In the genomic region with DNA sequence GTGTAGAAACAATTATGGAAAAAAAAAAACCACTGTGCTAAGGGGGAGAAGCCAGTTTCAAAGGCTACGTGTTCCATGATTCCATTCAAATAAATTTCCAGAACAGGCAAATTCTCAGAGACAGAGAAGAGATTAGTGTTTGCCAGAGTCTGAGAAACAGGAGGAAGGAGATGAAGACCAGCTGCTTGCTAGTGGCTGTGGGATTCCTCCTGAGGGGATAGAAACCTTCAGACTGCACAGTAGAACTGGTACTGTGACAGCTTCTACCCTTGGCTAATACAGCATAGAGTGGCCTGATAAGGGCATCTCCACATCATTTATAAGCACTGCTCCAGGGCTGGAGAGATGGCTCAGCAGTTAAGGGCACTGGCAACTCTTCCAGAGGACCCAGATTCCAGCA, we compare ENCODE assay signal across 20 mouse cellular contexts. TPM values are rescaled to one million over a fixed set of nuclear protein-coding genes. Genes with fewer than 3 reads are reported as not detected.
A peak's percentile ranks its signal among the peaks of the same experiment; 100 is the strongest.
DNase-seq lines count a peak whose midpoint lies in the region; ATAC-seq and TF ChIP-seq lines count a peak whose summit lies in the region.
"Had no signal": no experiment of that assay in that cellular context is flagged by ENCODE, and none has a peak within 500 bp of the region (broad histone marks: within the 10 kb centered on the region; RNA-seq: fewer than 3 reads in every experiment).

No protein-coding gene starts in this region.

- H3K9ac ChIP-seq in intestine, embryonic 14.5 days (ENCODE audit: low read length) = no peak overlapping the region
- no peak overlapping the region for H3K9ac ChIP-seq in intestine, postnatal 0 days (ENCODE audit: low read depth, low read length)
- H3K9ac ChIP-seq in heart, embryonic 13.5 days = no peak overlapping the region
- H3K9ac ChIP-seq in heart, postnatal 0 days (replicated peaks; ENCODE audit: low read depth, low read length) = no peak overlapping the region

- no peaks in the 10 kb centered on the region for H3K36me3 ChIP-seq in intestine, embryonic 14.5 days (ENCODE audit: control insufficient read depth, insufficient read depth, low read length)
- H3K36me3 ChIP-seq in intestine, postnatal 0 days (ENCODE audit: control insufficient read depth, insufficient read depth) = no peaks in the 10 kb centered on the region
- H3K36me3 ChIP-seq in heart, embryonic 13.5 days = no peaks in the 10 kb centered on the region
- no peaks in the 10 kb centered on the region for H3K36me3 ChIP-seq in heart, postnatal 0 days (replicated peaks; ENCODE audit: control insufficient read depth, insufficient read depth, low read length)
- H3K36me3 ChIP-seq: midbrain, embryonic 10.5 days had no signal

- no peak for TF ChIP-seq EP300 in heart, postnatal 0 days (IDR thresholded peaks at IDR 0.05; ENCODE audit: low read depth)

- TF ChIP-seq CTCF in intestine, postnatal 0 days (IDR thresholded peaks at IDR 0.05; ENCODE audit: low read depth) = no peak
- TF ChIP-seq CTCF in heart, postnatal 0 days (IDR thresholded peaks at IDR 0.05; ENCODE audit: low read depth) = no peak

- H3K4me3 ChIP-seq in intestine, embryonic 14.5 days (ENCODE audit: low read depth, low read length) = no peak overlapping the region
- H3K4me3 ChIP-seq in intestine, postnatal 0 days (ENCODE audit: low read depth, low read length) = no peak overlapping the region
- H3K4me3 ChIP-seq in heart, embryonic 13.5 days = no peak overlapping the region
- H3K4me3 ChIP-seq in heart, postnatal 0 days (ENCODE audit: low read depth, low read length) = no peak overlapping the region
- H3K4me3 ChIP-seq: forebrain, embryonic 10.5 days; midbrain, embryonic 10.5 days had no signal

- H3K4me2 ChIP-seq in intestine, embryonic 14.5 days (ENCODE audit: low read length) = no peak overlapping the region
- H3K4me2 ChIP-seq in intestine, postnatal 0 days (replicated peaks; ENCODE audit: low read depth) = no peak overlapping the region
- H3K4me2 ChIP-seq in heart, embryonic 13.5 days = no peak overlapping the region
- H3K4me2 ChIP-seq in heart, postnatal 0 days (ENCODE audit: low read depth, low read length) = no peak overlapping the region

- no peak for ATAC-seq in intestine, embryonic 14.5 days (replicated peaks; ENCODE audit: low FRiP score, low TSS enrichment, low read depth)
- no peak for ATAC-seq in intestine, postnatal 0 days
- ATAC-seq in heart, embryonic 13.5 days (ENCODE audit: extremely low read depth, insufficient number of reproducible peaks, low FRiP score, low TSS enrichment) = no peak
- ATAC-seq in heart, postnatal 0 days (ENCODE audit: insufficient read depth, low read depth) = no peak
- no peak for ATAC-seq in megakaryocyte-erythroid progenitor cell, adult 5-6 weeks (replicated peaks; ENCODE audit: low FRiP score, low TSS enrichment, poor library complexity, severe bottlenecking)
- ATAC-seq: activated CD4-positive, CD25-positive, alpha-beta regulatory T cell, adult 4 months; hindbrain, postnatal 0 days; Patski had no signal

- DNase-seq in intestine, embryonic 14.5 days (ENCODE audit: low spot score) = no peak
- no peak for DNase-seq in heart, postnatal 0 days (ENCODE audit: low spot score)
- DNase-seq in lung, postnatal 10 days = peak; percentile 32
- no peak for DNase-seq in frontal cortex, postnatal 14 days (ENCODE audit: low spot score in 2 of 2)
- DNase-seq: adrenal gland, postnatal 25 days; cerebellum, adult 18-20 months; gastrocnemius, postnatal 14 days; kidney, postnatal 14 days; spleen, adult 18-20 months; thymus, postnatal 14 days had no signal

- H3K9me3 ChIP-seq in intestine, embryonic 14.5 days (ENCODE audit: control insufficient read depth, low read length) = no peaks in the 10 kb centered on the region
- H3K9me3 ChIP-seq in intestine, postnatal 0 days (ENCODE audit: control insufficient read depth) = no peaks in the 10 kb centered on the region
- no peaks in the 10 kb centered on the region for H3K9me3 ChIP-seq in heart, embryonic 13.5 days
- H3K9me3 ChIP-seq in heart, postnatal 0 days (replicated peaks; ENCODE audit: control insufficient read depth, low read length) = no peaks in the 10 kb centered on the region
- H3K9me3 ChIP-seq: forebrain, embryonic 10.5 days; midbrain, embryonic 10.5 days had no signal

- H3K4me1 ChIP-seq in intestine, embryonic 14.5 days (replicated peaks; ENCODE audit: control insufficient read depth, insufficient read depth, low read length) = peaks cover 49% of the 10 kb centered on the region
- H3K4me1 ChIP-seq in intestine, postnatal 0 days (replicated peaks; ENCODE audit: control insufficient read depth, insufficient read depth, low read length) = 0 out of 2 replicates have a peak, but pooled peaks cover 6% of the 10 kb centered on the region
- H3K4me1 ChIP-seq in heart, embryonic 13.5 days = peaks cover 92% of the 10 kb centered on the region
- H3K4me1 ChIP-seq in heart, postnatal 0 days (ENCODE audit: control insufficient read depth, insufficient read depth) = peaks cover 25% of the 10 kb centered on the region

- 32% methylated on average over 1 of the region's 1 CpGs for WGBS in intestine, embryonic 14.5 days
- WGBS in intestine, postnatal 0 days = 79% methylated on average over 1 of the region's 1 CpGs
- WGBS in heart, embryonic 13.5 days = 73% methylated on average over 1 of the region's 1 CpGs
- WGBS in heart, postnatal 0 days = 75% methylated on average over 1 of the region's 1 CpGs

- no peaks in the 10 kb centered on the region for H3K27me3 ChIP-seq in intestine, embryonic 14.5 days (replicated peaks; ENCODE audit: control insufficient read depth, insufficient read depth, low read length)
- no peaks in the 10 kb centered on the region for H3K27me3 ChIP-seq in intestine, postnatal 0 days (replicated peaks; ENCODE audit: control insufficient read depth, insufficient read depth, low read length)
- no peaks in the 10 kb centered on the region for H3K27me3 ChIP-seq in heart, embryonic 13.5 days (replicated peaks)
- H3K27me3 ChIP-seq in heart, postnatal 0 days (ENCODE audit: control insufficient read depth, insufficient read depth, low read length) = no peaks in the 10 kb centered on the region

- peak overlapping the region; percentile 59 for H3K27ac ChIP-seq in intestine, embryonic 14.5 days (ENCODE audit: low read depth)
- no peak overlapping the region for H3K27ac ChIP-seq in intestine, postnatal 0 days (ENCODE audit: low read depth, low read length)
- H3K27ac ChIP-seq in heart, embryonic 13.5 days (replicated peaks) = peak overlapping the region; percentile 60
- 0 out of 2 replicates have a peak overlapping the region, but pooled peaks have one; percentile 15 for H3K27ac ChIP-seq in heart, postnatal 0 days (ENCODE audit: low read depth)
- H3K27ac ChIP-seq: forebrain, embryonic 10.5 days; hindbrain, postnatal 0 days; midbrain, embryonic 10.5 days had no signal

RNA-seq across cellular contexts. Expression of a gene that starts 11.2 kb away (rescaled TPM):
- 15.5 and 18.5 TPM in 2 replicates for polyA plus RNA-seq in intestine, embryonic 14.5 days (2014; fragmentation: Nextera tagmentation; extraction: Ambion mirVana)
- 8.3 and 9.8 TPM in 2 replicates for polyA plus RNA-seq in intestine, postnatal 0 days (2015; fragmentation: Nextera tagmentation; extraction: Ambion mirVana)
- 16.4 and 16.5 TPM in 2 replicates for polyA plus RNA-seq in heart, embryonic 13.5 days (2015; fragmentation: Nextera tagmentation; extraction: Ambion mirVana)
- 19.1 and 38.6 TPM in 2 replicates for total RNA-seq in heart, postnatal 0 days (2014; rRNA removed; ENCODE audit: low replicate concordance)
- polyA plus RNA-seq in heart, postnatal 0 days (2015; fragmentation: Nextera tagmentation; extraction: Ambion mirVana) = 5.8 and 6.6 TPM in 2 replicates
- total RNA-seq in megakaryocyte-erythroid progenitor cell, adult 5-6 weeks (2014; fragmentation: Nextera tagmentation) = not detected in 2 replicates
- not detected in 2 replicates for total RNA-seq in megakaryocyte-erythroid progenitor cell, adult 5-6 weeks (2017)
- total RNA-seq: common myeloid progenitor, adult 5-6 weeks; liver, adult 2 months had no signal
- polyA plus RNA-seq: activated CD4-positive, CD25-positive, alpha-beta regulatory T cell, adult 4 months; Patski had no signal
